Mouse (Mus musculus): ENCODE data around the gene Fbxl20. TPM values are rescaled to one million over a fixed set of nuclear protein-coding genes. Genes with fewer than 3 reads are reported as not detected.

The Fbxl20 gene
- polyA plus RNA-seq, 1 experiment from 2014 or later: 17.8 TPM

DNA sequence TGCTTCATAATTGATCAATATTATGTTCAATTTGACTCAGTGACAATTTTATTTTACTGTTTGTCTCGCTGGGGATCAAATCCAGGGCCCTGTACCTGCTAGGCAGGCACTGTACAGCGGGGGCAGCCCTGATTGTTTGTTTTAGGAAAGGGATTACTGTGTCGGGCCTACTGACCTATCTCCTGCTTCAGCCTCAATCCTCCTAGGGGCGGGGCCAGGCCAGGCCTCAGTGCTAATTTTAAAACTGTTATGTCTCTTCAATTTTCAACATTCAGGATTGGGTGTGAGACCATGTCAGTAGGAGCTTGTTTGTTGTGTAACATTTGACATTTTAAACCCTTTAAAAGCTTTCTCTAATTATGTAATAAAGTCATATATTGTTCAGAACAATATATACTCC is 36.7 kb downstream of the Fbxl20 start:
- Histone ChIP-seq H3K36me3 (ENCODE audit: control insufficient read depth, insufficient read depth, low read length) (peaks cover 37% of the 10 kb centered on the region), H3K4me3 (ENCODE audit: low read length) (no peak overlapping the region), H3K4me2 (replicated peaks; ENCODE audit: low read depth, low read length) (no peak overlapping the region), H3K27me3 (ENCODE audit: control insufficient read depth, insufficient read depth, low read length) (no peaks in the 10 kb centered on the region), H3K9me3 (ENCODE audit: control insufficient read depth, low read length) (no peaks in the 10 kb centered on the region), H3K4me1 (ENCODE audit: control insufficient read depth, insufficient read depth, low read length) (no peaks in the 10 kb centered on the region), H3K27ac (ENCODE audit: low read depth, low read length) (no peak overlapping the region), H3K9ac (ENCODE audit: low read depth, low read length) (no peak overlapping the region)
- ATAC-seq (ENCODE audit: low FRiP score, low TSS enrichment): no peak
- 70% methylated on average over 4 of the region's 4 CpGs for WGBS

DNA sequence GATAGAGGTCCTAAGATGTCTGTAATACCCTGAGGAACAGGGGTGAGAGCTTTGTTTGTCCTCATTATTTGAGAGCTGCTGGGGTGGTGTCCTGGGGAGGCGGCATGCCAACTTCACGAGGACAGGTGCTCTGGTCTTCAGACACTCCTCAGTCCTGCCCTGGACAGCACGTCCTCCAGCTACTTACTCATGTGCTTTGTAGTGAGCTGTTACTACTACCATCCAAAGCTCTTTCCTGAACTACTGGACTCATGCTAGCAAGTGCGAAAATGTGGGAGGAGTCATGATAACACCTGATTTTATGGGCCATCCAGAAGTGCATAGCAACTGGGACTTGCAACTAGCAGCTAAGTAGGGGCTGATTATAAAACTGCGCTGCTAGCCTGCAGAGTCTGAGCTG is 40.5 kb downstream of the Fbxl20 start:
- Histone ChIP-seq H3K4me1 (ENCODE audit: control insufficient read depth, insufficient read depth, low read length) (no peaks in the 10 kb centered on the region), H3K27me3 (ENCODE audit: control insufficient read depth, insufficient read depth, low read length) (no peaks in the 10 kb centered on the region), H3K4me2 (replicated peaks; ENCODE audit: low read depth, low read length) (no peak overlapping the region), H3K27ac (ENCODE audit: low read depth, low read length) (no peak overlapping the region), H3K36me3 (ENCODE audit: control insufficient read depth, insufficient read depth, low read length) (peaks cover 59% of the 10 kb centered on the region), H3K9ac (ENCODE audit: low read depth, low read length) (no peak overlapping the region), H3K9me3 (ENCODE audit: control insufficient read depth, low read length) (no peaks in the 10 kb centered on the region), H3K4me3 (ENCODE audit: low read length) (no peak overlapping the region)
- no peak for ATAC-seq (ENCODE audit: low FRiP score, low TSS enrichment)
- 74% methylated on average over 5 of the region's 5 CpGs for WGBS

DNA sequence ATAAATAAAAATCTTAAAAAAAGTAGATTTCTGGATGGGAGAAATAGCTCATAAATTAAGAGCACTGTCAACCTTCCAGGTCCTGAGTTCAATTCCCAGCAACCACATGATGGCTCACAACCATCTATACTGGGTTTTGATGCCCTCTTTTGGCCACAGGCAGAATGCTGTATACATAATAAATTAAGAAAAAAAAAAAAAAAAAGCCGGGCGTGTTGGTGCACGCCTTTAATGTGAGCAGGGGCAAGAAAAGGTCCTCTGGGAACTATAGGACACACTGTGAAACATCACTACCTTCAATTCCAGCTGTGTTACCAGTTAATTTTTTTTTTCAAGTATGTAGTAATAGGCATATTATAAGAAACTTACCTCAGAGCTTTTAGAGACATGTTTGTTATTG is 48.9 kb downstream of the Fbxl20 start:
- no peaks in the 10 kb centered on the region for H3K27me3 ChIP-seq (ENCODE audit: control insufficient read depth, insufficient read depth, low read length)
- no peak overlapping the region for H3K27ac ChIP-seq (ENCODE audit: low read depth, low read length)
- no peaks in the 10 kb centered on the region for H3K9me3 ChIP-seq (ENCODE audit: control insufficient read depth, low read length)
- no peak overlapping the region for H3K9ac ChIP-seq (ENCODE audit: low read depth, low read length)
- H3K4me1 ChIP-seq (ENCODE audit: control insufficient read depth, insufficient read depth, low read length): no peaks in the 10 kb centered on the region
- H3K4me2 ChIP-seq (replicated peaks; ENCODE audit: low read depth, low read length): no peak overlapping the region
- 90% methylated on average over 3 of the region's 3 CpGs for WGBS
- H3K4me3 ChIP-seq (ENCODE audit: low read length): no peak overlapping the region
- ATAC-seq (ENCODE audit: low FRiP score, low TSS enrichment): no peak
- H3K36me3 ChIP-seq (ENCODE audit: control insufficient read depth, insufficient read depth, low read length): peaks cover 54% of the 10 kb centered on the region

DNA sequence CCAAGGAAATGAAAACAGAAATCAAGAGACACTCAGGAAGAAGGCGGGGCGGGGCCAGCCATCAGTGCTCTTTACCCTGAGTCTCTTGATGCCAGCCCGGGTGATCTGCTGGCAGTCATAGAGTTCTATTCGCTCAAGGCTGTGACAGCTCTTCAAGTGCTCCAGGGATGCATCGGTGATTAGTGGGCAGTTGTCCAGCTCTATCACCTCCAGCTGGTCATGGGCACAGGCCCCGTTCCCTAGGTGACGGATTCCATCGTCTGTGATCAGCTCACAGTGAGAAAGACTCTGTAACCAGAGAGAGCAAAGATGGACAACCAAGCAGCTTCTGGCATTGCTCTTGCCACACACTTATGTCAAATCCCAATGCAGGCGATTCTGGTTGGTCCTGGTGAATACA is 59.6 kb downstream of the Fbxl20 start:
- 88% methylated on average over 9 of the region's 9 CpGs for WGBS
- no peak overlapping the region for H3K4me2 ChIP-seq (replicated peaks; ENCODE audit: low read depth, low read length)

DNA sequence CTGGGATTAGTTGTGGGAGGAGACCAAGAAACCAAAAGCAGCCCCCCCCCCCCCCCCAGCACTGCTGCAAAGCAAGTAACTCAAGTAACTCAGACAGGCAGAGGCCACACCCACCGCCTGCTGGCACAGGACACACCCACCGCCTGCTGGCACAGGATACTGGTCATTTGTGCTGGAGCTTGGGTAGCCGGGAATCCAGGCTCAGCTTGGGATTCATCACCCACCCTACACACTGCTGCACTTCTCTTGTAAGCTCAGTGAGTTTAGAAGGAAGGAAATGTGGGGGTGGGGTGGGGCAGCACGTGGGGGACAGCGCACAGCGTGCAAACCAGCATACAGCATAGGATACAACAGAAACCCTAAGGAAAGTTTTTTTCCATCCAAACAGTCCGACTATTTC is 62.0 kb downstream of the Fbxl20 start:
- Histone ChIP-seq H3K9ac (ENCODE audit: low read depth, low read length) (no peak overlapping the region), H3K9me3 (ENCODE audit: control insufficient read depth, low read length) (no peaks in the 10 kb centered on the region), H3K27me3 (ENCODE audit: control insufficient read depth, insufficient read depth, low read length) (no peaks in the 10 kb centered on the region), H3K27ac (ENCODE audit: low read depth, low read length) (no peak overlapping the region), H3K36me3 (ENCODE audit: control insufficient read depth, insufficient read depth, low read length) (peaks cover 42% of the 10 kb centered on the region), H3K4me3 (ENCODE audit: low read length) (no peak overlapping the region), H3K4me1 (ENCODE audit: control insufficient read depth, insufficient read depth, low read length) (no peaks in the 10 kb centered on the region), H3K4me2 (replicated peaks; ENCODE audit: low read depth, low read length) (no peak overlapping the region)
- WGBS: 59% methylated on average over 7 of the region's 7 CpGs
- 0 out of 2 replicates have a peak, but pooled peaks have one; percentile 52 for ATAC-seq (ENCODE audit: low FRiP score, low TSS enrichment)

More for the DNA sequence above, 59.6 kb downstream of the Fbxl20 start:
- Histone ChIP-seq H3K36me3 (ENCODE audit: control insufficient read depth, insufficient read depth, low read length) (peaks cover 51% of the 10 kb centered on the region), H3K4me1 (ENCODE audit: control insufficient read depth, insufficient read depth, low read length) (no peaks in the 10 kb centered on the region), H3K4me3 (ENCODE audit: low read length) (no peak overlapping the region), H3K27me3 (ENCODE audit: control insufficient read depth, insufficient read depth, low read length) (no peaks in the 10 kb centered on the region), H3K9me3 (ENCODE audit: control insufficient read depth, low read length) (no peaks in the 10 kb centered on the region), H3K9ac (ENCODE audit: low read depth, low read length) (no peak overlapping the region), H3K27ac (ENCODE audit: low read depth, low read length) (no peak overlapping the region)
- no peak for ATAC-seq (ENCODE audit: low FRiP score, low TSS enrichment)

DNA sequence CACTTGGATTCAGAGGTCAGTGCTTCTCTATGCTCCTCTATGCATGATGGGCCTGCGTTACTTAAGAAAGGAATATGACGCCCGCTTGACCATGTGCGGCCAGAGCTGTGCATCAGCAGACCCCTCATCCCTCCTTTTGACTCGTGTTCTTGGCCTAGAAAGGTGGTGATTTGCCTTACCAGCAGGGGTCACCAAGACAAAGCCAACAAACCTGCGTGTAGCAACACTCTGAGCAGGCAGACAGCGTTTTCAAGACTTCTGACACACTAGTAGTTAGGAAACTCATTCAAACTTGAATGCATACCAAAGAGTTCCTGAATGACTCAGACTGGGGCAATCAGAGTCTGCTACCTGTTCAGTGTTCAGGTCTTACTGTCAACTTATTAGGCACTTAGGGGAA is 63.6 kb downstream of the Fbxl20 start:
- peaks cover 30% of the 10 kb centered on the region for H3K36me3 ChIP-seq (ENCODE audit: control insufficient read depth, insufficient read depth, low read length)
- H3K9ac ChIP-seq (ENCODE audit: low read depth, low read length): no peak overlapping the region
- no peaks in the 10 kb centered on the region for H3K4me1 ChIP-seq (ENCODE audit: control insufficient read depth, insufficient read depth, low read length)
- no peaks in the 10 kb centered on the region for H3K27me3 ChIP-seq (ENCODE audit: control insufficient read depth, insufficient read depth, low read length)
- WGBS: 75% methylated on average over 7 of the region's 7 CpGs
- no peak overlapping the region for H3K4me2 ChIP-seq (replicated peaks; ENCODE audit: low read depth, low read length)
- no peak overlapping the region for H3K27ac ChIP-seq (ENCODE audit: low read depth, low read length)
- ATAC-seq (ENCODE audit: low FRiP score, low TSS enrichment): no peak
- H3K9me3 ChIP-seq (ENCODE audit: control insufficient read depth, low read length): no peaks in the 10 kb centered on the region
- no peak overlapping the region for H3K4me3 ChIP-seq (ENCODE audit: low read length)

DNA sequence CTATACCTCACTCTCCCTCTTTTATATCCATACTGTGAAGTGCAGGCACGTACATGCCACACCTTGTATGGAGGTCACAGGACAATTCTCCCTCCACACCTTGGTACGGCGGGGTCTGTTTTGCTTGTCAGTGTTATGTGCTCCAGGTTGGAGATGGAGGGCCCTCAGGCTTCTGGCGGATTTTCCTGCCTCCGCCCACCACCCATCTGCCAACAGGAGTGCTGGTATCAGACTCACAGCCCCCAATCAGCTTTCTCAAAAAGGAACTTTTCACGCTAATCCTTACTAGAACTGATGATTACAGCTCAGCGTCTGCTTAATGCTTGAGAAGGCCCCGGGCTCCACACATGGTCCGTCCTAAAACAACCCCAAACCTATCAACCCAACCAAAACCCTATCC is 64.1 kb downstream of the Fbxl20 start:
- Histone ChIP-seq H3K4me2 (replicated peaks; ENCODE audit: low read depth, low read length) (no peak overlapping the region), H3K4me1 (ENCODE audit: control insufficient read depth, insufficient read depth, low read length) (no peaks in the 10 kb centered on the region), H3K27ac (ENCODE audit: low read depth, low read length) (no peak overlapping the region), H3K27me3 (ENCODE audit: control insufficient read depth, insufficient read depth, low read length) (no peaks in the 10 kb centered on the region), H3K4me3 (ENCODE audit: low read length) (no peak overlapping the region), H3K9ac (ENCODE audit: low read depth, low read length) (no peak overlapping the region), H3K9me3 (ENCODE audit: control insufficient read depth, low read length) (no peaks in the 10 kb centered on the region), H3K36me3 (ENCODE audit: control insufficient read depth, insufficient read depth, low read length) (peaks cover 25% of the 10 kb centered on the region)
- WGBS: 93% methylated on average over 9 of the region's 9 CpGs
- no peak for ATAC-seq (ENCODE audit: low FRiP score, low TSS enrichment)

DNA sequence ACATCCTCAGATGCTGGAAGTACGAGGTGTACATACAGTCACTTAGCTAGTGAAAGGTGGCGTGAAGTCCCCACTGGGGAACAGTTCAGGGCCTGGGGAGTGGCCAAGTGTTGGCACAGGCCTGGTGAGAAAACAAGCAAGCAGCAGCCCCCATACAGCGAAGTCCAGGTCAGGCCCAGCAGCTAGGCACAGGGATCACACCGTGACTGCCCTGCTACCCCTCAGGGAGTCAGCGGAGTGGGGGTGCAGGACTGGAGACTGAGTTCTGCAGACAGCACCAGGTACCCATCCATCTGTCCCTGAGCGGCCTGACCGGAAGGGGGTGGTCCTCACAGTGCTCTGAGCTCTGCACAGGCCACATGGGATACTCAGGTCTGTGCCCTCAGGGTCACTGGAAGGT is 67.5 kb downstream of the Fbxl20 start:
- no peaks in the 10 kb centered on the region for H3K27me3 ChIP-seq (ENCODE audit: control insufficient read depth, insufficient read depth, low read length)
- H3K4me2 ChIP-seq (replicated peaks; ENCODE audit: low read depth, low read length): no peak overlapping the region
- no peak overlapping the region for H3K4me3 ChIP-seq (ENCODE audit: low read length)
- no peaks in the 10 kb centered on the region for H3K9me3 ChIP-seq (ENCODE audit: control insufficient read depth, low read length)
- no peak overlapping the region for H3K27ac ChIP-seq (ENCODE audit: low read depth, low read length)
- H3K9ac ChIP-seq (ENCODE audit: low read depth, low read length): no peak overlapping the region
- ATAC-seq (ENCODE audit: low FRiP score, low TSS enrichment): no peak
- H3K4me1 ChIP-seq (ENCODE audit: control insufficient read depth, insufficient read depth, low read length): no peaks in the 10 kb centered on the region
- peaks cover 4% of the 10 kb centered on the region; the same call in 1 of the 2 replicates for H3K36me3 ChIP-seq (ENCODE audit: control insufficient read depth, insufficient read depth, low read length)
- WGBS: 87% methylated on average over 7 of the region's 7 CpGs

DNA sequence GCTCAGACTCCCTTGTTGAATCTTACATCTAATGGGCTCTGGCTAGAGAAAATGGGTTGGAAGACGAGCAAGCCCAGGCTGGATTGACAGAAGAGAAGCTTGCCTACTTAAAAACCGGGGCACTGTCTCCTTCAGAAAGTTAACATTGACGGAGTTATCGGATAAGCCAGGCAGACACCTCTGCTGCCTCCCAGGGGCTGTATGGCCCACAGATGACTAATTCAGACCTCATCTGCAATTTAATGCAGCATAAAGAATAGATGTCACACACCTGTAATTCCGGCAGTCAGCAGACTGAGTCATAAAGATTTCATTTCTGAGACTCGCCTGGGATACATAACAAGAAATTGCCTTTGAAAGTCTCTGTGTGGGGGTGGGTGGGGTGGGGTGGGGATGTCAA is 69.8 kb downstream of the Fbxl20 start:
- H3K9ac ChIP-seq (ENCODE audit: low read depth, low read length): no peak overlapping the region
- H3K27ac ChIP-seq (ENCODE audit: low read depth, low read length): no peak overlapping the region
- H3K36me3 ChIP-seq (ENCODE audit: control insufficient read depth, insufficient read depth, low read length): no peaks in the 10 kb centered on the region; the same call in 1 of the 2 replicates
- no peak for ATAC-seq (ENCODE audit: low FRiP score, low TSS enrichment)
- no peaks in the 10 kb centered on the region for H3K9me3 ChIP-seq (ENCODE audit: control insufficient read depth, low read length)
- no peak overlapping the region for H3K4me2 ChIP-seq (replicated peaks; ENCODE audit: low read depth, low read length)
- H3K4me3 ChIP-seq (ENCODE audit: low read length): no peak overlapping the region
- 84% methylated on average over 6 of the region's 6 CpGs for WGBS
- H3K27me3 ChIP-seq (ENCODE audit: control insufficient read depth, insufficient read depth, low read length): no peaks in the 10 kb centered on the region
- H3K4me1 ChIP-seq (ENCODE audit: control insufficient read depth, insufficient read depth, low read length): no peaks in the 10 kb centered on the region

DNA sequence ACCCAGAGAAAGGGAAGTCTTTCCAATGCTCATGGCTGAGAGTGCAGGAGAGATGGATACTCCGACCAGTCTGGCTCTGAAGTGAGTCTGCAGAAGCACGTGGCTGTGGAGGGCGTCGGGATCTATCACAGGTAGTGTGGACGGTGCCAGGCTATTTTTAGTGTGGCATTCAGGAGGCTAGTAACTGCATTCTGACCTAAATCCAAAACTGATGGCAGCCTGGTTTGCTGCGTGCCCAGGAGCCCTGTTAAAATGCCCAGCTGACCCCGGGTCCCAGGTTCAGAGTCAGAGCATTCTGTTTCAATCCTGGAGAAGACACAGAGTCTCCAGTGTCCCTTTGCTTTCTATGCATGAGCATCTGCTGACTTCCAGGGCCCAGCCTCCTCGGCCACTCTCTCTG is 73.1 kb downstream of the Fbxl20 start:
- ATAC-seq (ENCODE audit: low FRiP score, low TSS enrichment): no peak
- Histone ChIP-seq H3K9me3 (ENCODE audit: control insufficient read depth, low read length) (no peaks in the 10 kb centered on the region), H3K4me2 (replicated peaks; ENCODE audit: low read depth, low read length) (no peak overlapping the region), H3K27me3 (ENCODE audit: control insufficient read depth, insufficient read depth, low read length) (no peaks in the 10 kb centered on the region), H3K27ac (ENCODE audit: low read depth, low read length) (no peak overlapping the region), H3K36me3 (ENCODE audit: control insufficient read depth, insufficient read depth, low read length) (no peaks in the 10 kb centered on the region), H3K9ac (ENCODE audit: low read depth, low read length) (no peak overlapping the region), H3K4me1 (ENCODE audit: control insufficient read depth, insufficient read depth, low read length) (no peaks in the 10 kb centered on the region), H3K4me3 (ENCODE audit: low read length) (no peak overlapping the region)
- WGBS: 82% methylated on average over 8 of the region's 8 CpGs
